9 mouse cellular contexts compared by ENCODE assay signal in genomic region chr15:84105924-84106500, GRCm38 (mm10). TPM values are rescaled to one million over a fixed set of nuclear protein-coding genes. Genes with fewer than 3 reads are reported as not detected.
DNase-seq lines count a peak whose midpoint lies in the region; ATAC-seq and TF ChIP-seq lines count a peak whose summit lies in the region.
"Had no signal": no experiment of that assay in that cellular context is flagged by ENCODE, and none has a peak within 500 bp of the region (broad histone marks: within the 10 kb centered on the region; RNA-seq: fewer than 3 reads in every experiment).

No protein-coding gene starts in this region.

- DNase-seq in lung, embryonic 14.5 days = no peak
- no peak for DNase-seq in lung, postnatal 10 days
- no peak for DNase-seq in embryonic facial prominence, embryonic 14.5 days (ENCODE audit: low spot score)
- DNase-seq in limb, embryonic 11.5 days (ENCODE audit: low spot score) = no peak
- DNase-seq in spleen, postnatal 4 days (ENCODE audit: low spot score in 2 of 2) = no peak
- DNase-seq in spleen, postnatal 36 days (ENCODE audit: low spot score in 2 of 2) = no peak
- no peak for DNase-seq in heart, adult 8-10 months (ENCODE audit: low spot score)
- DNase-seq: thymus, postnatal 14 days had no signal

- ATAC-seq in lung, embryonic 14.5 days (ENCODE audit: insufficient read depth) = no peak
- ATAC-seq in embryonic facial prominence, embryonic 14.5 days (ENCODE audit: low read depth) = peak; percentile 42
- no peak for ATAC-seq in limb, embryonic 11.5 days (ENCODE audit: insufficient number of reproducible peaks, low FRiP score, low TSS enrichment, low read depth)

- peak overlapping the region; percentile 85 for H3K4me2 ChIP-seq in lung, embryonic 14.5 days
- peak overlapping the region; percentile 61 for H3K4me2 ChIP-seq in embryonic facial prominence, embryonic 14.5 days (ENCODE audit: low read depth, low read length)
- peak overlapping the region; percentile 86 for H3K4me2 ChIP-seq in limb, embryonic 11.5 days (ENCODE audit: low read depth, severe bottlenecking)

- H3K27me3 ChIP-seq in lung, embryonic 14.5 days (ENCODE audit: insufficient read depth, low read length) = peaks cover 24% of the 10 kb centered on the region
- peaks cover 37% of the 10 kb centered on the region for H3K27me3 ChIP-seq in embryonic facial prominence, embryonic 14.5 days (replicated peaks; ENCODE audit: control insufficient read depth, insufficient read depth, low read length)
- peaks cover 38% of the 10 kb centered on the region for H3K27me3 ChIP-seq in limb, embryonic 11.5 days (ENCODE audit: control insufficient read depth, insufficient read depth, low read length)
- H3K27me3 ChIP-seq in small intestine, adult 2 months (ENCODE audit: control insufficient read depth, insufficient read depth, low read length) = peaks cover 19% of the 10 kb centered on the region

- no peaks in the 10 kb centered on the region for H3K36me3 ChIP-seq in lung, embryonic 14.5 days (ENCODE audit: insufficient read depth)
- H3K36me3 ChIP-seq in embryonic facial prominence, embryonic 14.5 days (ENCODE audit: control insufficient read depth, insufficient read depth, low read length) = no peaks in the 10 kb centered on the region
- H3K36me3 ChIP-seq in limb, embryonic 11.5 days (ENCODE audit: control insufficient read depth, insufficient read depth, low read length) = no peaks in the 10 kb centered on the region
- no peaks in the 10 kb centered on the region for H3K36me3 ChIP-seq in small intestine, adult 2 months (ENCODE audit: control insufficient read depth, insufficient read depth, low read length)

- TF ChIP-seq CTCF in lung, embryonic 14.5 days (IDR thresholded peaks at IDR 0.05; ENCODE audit: low read depth) = no peak
- TF ChIP-seq CTCF in small intestine, adult 2 months (IDR thresholded peaks at IDR 0.05; ENCODE audit: extremely low read depth, insufficient read length, insufficient replicate concordance, low read depth, low read length) = no peak

- WGBS in lung, embryonic 14.5 days = 9% methylated on average over 12 of the region's 12 CpGs
- 7% methylated on average over 11 of the region's 12 CpGs for WGBS in embryonic facial prominence, embryonic 14.5 days
- 11% methylated on average over 12 of the region's 12 CpGs for WGBS in limb, embryonic 11.5 days
- 13% methylated on average over 12 of the region's 12 CpGs for WGBS in small intestine, adult 2 months

- H3K27ac ChIP-seq in lung, embryonic 14.5 days (ENCODE audit: low read depth) = no peak overlapping the region
- no peak overlapping the region for H3K27ac ChIP-seq in embryonic facial prominence, embryonic 14.5 days (replicated peaks; ENCODE audit: low read depth, low read length)
- H3K27ac ChIP-seq in limb, embryonic 11.5 days (replicated peaks; ENCODE audit: low read depth, low read length) = no peak overlapping the region
- H3K27ac ChIP-seq in small intestine, adult 2 months (ENCODE audit: insufficient read depth, low read depth, low read length) = no peak overlapping the region

- no peaks in the 10 kb centered on the region for H3K9me3 ChIP-seq in lung, embryonic 14.5 days (ENCODE audit: low read depth, low read length)
- no peaks in the 10 kb centered on the region for H3K9me3 ChIP-seq in embryonic facial prominence, embryonic 14.5 days (ENCODE audit: control insufficient read depth, low read length)
- no peaks in the 10 kb centered on the region for H3K9me3 ChIP-seq in limb, embryonic 11.5 days (ENCODE audit: control insufficient read depth, low read length)

- H3K9ac ChIP-seq in lung, embryonic 14.5 days = no peak overlapping the region
- peak overlapping the region; percentile 60; the same call in 1 of the 2 replicates for H3K9ac ChIP-seq in embryonic facial prominence, embryonic 14.5 days (ENCODE audit: low read depth, low read length)
- no peak overlapping the region for H3K9ac ChIP-seq in limb, embryonic 11.5 days (ENCODE audit: low read length)

- H3K4me3 ChIP-seq in lung, embryonic 14.5 days (ENCODE audit: low read depth, low read length) = peak overlapping the region; percentile 50
- peak overlapping the region; percentile 41 for H3K4me3 ChIP-seq in embryonic facial prominence, embryonic 14.5 days (ENCODE audit: low read depth, low read length)
- peak overlapping the region; percentile 35 for H3K4me3 ChIP-seq in limb, embryonic 11.5 days (ENCODE audit: low read depth, low read length)
- peak overlapping the region; percentile 55; the same call in 1 of the 2 replicates for H3K4me3 ChIP-seq in small intestine, adult 2 months (ENCODE audit: low read depth, low read length)

- no peaks in the 10 kb centered on the region for H3K4me1 ChIP-seq in lung, embryonic 14.5 days (ENCODE audit: insufficient read depth)
- no peaks in the 10 kb centered on the region for H3K4me1 ChIP-seq in embryonic facial prominence, embryonic 14.5 days (ENCODE audit: control insufficient read depth, insufficient read depth, low read length)
- H3K4me1 ChIP-seq in limb, embryonic 11.5 days (ENCODE audit: control insufficient read depth, insufficient read depth, low read length) = no peaks in the 10 kb centered on the region
- H3K4me1 ChIP-seq in small intestine, adult 2 months (ENCODE audit: control insufficient read depth, insufficient read depth, insufficient read length, low read length) = peaks cover 7% of the 10 kb centered on the region

- no peak for TF ChIP-seq POLR2A in small intestine, adult 2 months (IDR thresholded peaks at IDR 0.05; ENCODE audit: low read depth, low read length)

RNA-seq across cellular contexts. Expression of gene Sult4a1, which starts 0.5 kb away (rescaled TPM):
- polyA plus RNA-seq in lung, embryonic 14.5 days (2014; fragmentation: Nextera tagmentation; extraction: Ambion mirVana) = 0.62 and 0.75 TPM in 2 replicates
- polyA plus RNA-seq in embryonic facial prominence, embryonic 14.5 days (2014; fragmentation: Nextera tagmentation; extraction: Ambion mirVana) = 8.8 and 9.2 TPM in 2 replicates
- 0.95 and 1.1 TPM in 2 replicates for polyA plus RNA-seq in limb, embryonic 11.5 days (2014; fragmentation: Nextera tagmentation; extraction: Ambion mirVana)
- polyA plus RNA-seq in small intestine, adult 2 months (2012; rRNA removed) = 0.75 and 1.6 TPM in 2 replicates
- under 1 TPM in 3 of 4 experiments, not detected in 1; 0.09 to 0.20 (median 0.11) TPM for total RNA-seq in heart, adult 8-10 months (2022)

RNA-seq across cellular contexts. Expression of gene Pnpla5, which starts 17.0 kb away (rescaled TPM):
- not detected in 2 replicates for polyA plus RNA-seq in lung, embryonic 14.5 days (2014; fragmentation: Nextera tagmentation; extraction: Ambion mirVana)
- not detected in 2 replicates for polyA plus RNA-seq in embryonic facial prominence, embryonic 14.5 days (2014; fragmentation: Nextera tagmentation; extraction: Ambion mirVana)
- not detected in 2 replicates for polyA plus RNA-seq in limb, embryonic 11.5 days (2014; fragmentation: Nextera tagmentation; extraction: Ambion mirVana)
- polyA plus RNA-seq in small intestine, adult 2 months (2012; rRNA removed) = not detected in 2 replicates
- not detected for total RNA-seq in heart, adult 8-10 months (2022)

RNA-seq across cellular contexts. Expression of gene Efcab6, which starts 40.8 kb away (rescaled TPM):
- polyA plus RNA-seq in lung, embryonic 14.5 days (2014; fragmentation: Nextera tagmentation; extraction: Ambion mirVana) = 0.33 and 0.77 TPM in 2 replicates
- 0.42 and 1.3 TPM in 2 replicates for polyA plus RNA-seq in embryonic facial prominence, embryonic 14.5 days (2014; fragmentation: Nextera tagmentation; extraction: Ambion mirVana)
- polyA plus RNA-seq in limb, embryonic 11.5 days (2014; fragmentation: Nextera tagmentation; extraction: Ambion mirVana) = not detected in 2 replicates
- not detected in 2 replicates for polyA plus RNA-seq in small intestine, adult 2 months (2012; rRNA removed)
- not detected for total RNA-seq in heart, adult 8-10 months (2022)
